Mouse (Mus musculus) liver, adult 2 months (tissue): ENCODE data around the gene Slc26a1. TPM values are rescaled to one million over a fixed set of nuclear protein-coding genes. Genes with fewer than 3 reads are reported as not detected.

Experiments used
- DNase-seq: peaks from one replicate; pipeline ENCODE4 v3.0.0-alpha.2; 2011; ENCODE audit warnings: low read depth, low spot score; ENCODE audit errors: extremely low read depth
- H3K27ac ChIP-seq: fragments of 200-500 bp; replicated peaks from 2 replicates; pipeline ENCODE4 v1.5.1; 2012; ENCODE audit warnings: low read depth, mild to moderate bottlenecking, control low read depth, inconsistent platforms, low read length; ENCODE audit not compliant: insufficient read depth
- H3K27me3 ChIP-seq: fragments of 200-500 bp; 2 replicates; pipeline ENCODE4 v1.6.1; 2012; ENCODE audit warnings: mild to moderate bottlenecking, moderate library complexity, low read length, inconsistent platforms; ENCODE audit not compliant: control insufficient read depth, insufficient read depth
- H3K36me3 ChIP-seq: fragments of 200-500 bp; 2 replicates; pipeline ENCODE4 v1.6.1; 2012; ENCODE audit warnings: low read length, inconsistent platforms; ENCODE audit not compliant: control insufficient read depth, insufficient read depth
- H3K4me1 ChIP-seq: fragments of 200-500 bp; 2 replicates; pipeline ENCODE4 v1.6.1; 2011; ENCODE audit warnings: low read length; ENCODE audit not compliant: control insufficient read depth, insufficient read depth
- H3K4me3 ChIP-seq: fragments of 200-500 bp; 2 replicates; pipeline ENCODE4 v1.5.1; 2011; ENCODE audit warnings: low read depth, mild to moderate bottlenecking, control low read depth, low read length, moderate library complexity; ENCODE audit not compliant: insufficient read depth
- H3K79me2 ChIP-seq: fragments of 200-500 bp; 2 replicates; pipeline ENCODE4 v1.6.1; 2012; ENCODE audit warnings: inconsistent platforms, mild to moderate bottlenecking, low read length, moderate library complexity; ENCODE audit not compliant: control insufficient read depth, insufficient read depth
- H3K9ac ChIP-seq: fragments of 200-500 bp; 2 replicates; pipeline ENCODE4 v1.6.1; 2012; ENCODE audit warnings: low read depth, mild to moderate bottlenecking, control low read depth, inconsistent platforms, low read length
- CTCF ChIP-seq: fragments of 200-500 bp; IDR thresholded peaks from 2 replicates; pipeline ENCODE4 v1.5.1; 2011; ENCODE audit warnings: low read depth, low read length, control low read depth
- POLR2A ChIP-seq: fragments of 200-500 bp; IDR thresholded peaks from 2 replicates; pipeline ENCODE4 v1.6.1; 2011; ENCODE audit warnings: low read length, control low read depth; ENCODE audit not compliant: insufficient read depth; ENCODE audit errors: extremely low read depth
- WGBS: fragments of 180-500 bp; shearing (Covaris S2); methylation state at CpG from one replicate; pipeline ENCODE4 v1.1.7; 2018; 5-methylcytosine and 5-hydroxymethylcytosine counted together
- polyA plus RNA-seq: library from polyadenylated mRNA; depleted of rRNA; stranded (reverse); fragments of >200 nt; gene quantifications from 2 replicates; pipeline ENCODE4 v1.2.3, GENCODE M21; 2012
- total RNA-seq: library from RNA; depleted of rRNA; stranded (reverse); fragments of >200 nt; gene quantifications from 2 replicates; pipeline ENCODE4 v1.2.3, GENCODE M21; 2014

Slc26a1 gene
- total and polyA plus RNA-seq, 2 experiments: 121 to 261 TPM

DNA sequence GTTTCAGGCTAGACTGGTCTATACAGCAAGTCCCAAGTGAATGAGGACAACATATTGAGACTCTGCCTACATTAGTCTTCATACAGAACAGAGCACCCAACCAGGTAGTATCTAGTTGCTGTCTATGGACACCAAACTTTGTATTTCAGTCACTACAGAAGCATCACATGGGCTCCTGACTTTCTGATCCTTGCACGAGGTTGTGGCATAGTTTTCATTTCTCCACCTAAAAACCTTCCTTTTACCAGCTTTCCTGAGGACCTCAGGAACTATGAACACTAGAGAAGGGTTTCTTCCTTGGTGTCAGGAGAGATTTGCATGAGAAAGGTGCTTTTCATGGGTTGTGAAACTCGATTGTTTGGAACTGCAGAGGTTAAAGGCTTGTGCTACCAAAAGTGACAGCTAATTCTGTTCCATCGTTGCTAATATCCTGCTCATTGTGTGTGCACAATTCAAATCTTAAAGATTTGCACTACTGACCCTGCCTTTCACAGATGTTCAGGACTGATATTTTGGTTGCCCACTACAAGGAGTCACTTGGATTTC is 6.9 kb downstream of the Slc26a1 start:
- no peak for DNase-seq
- Histone ChIP-seq H3K4me1 (peaks cover 27% of the 10 kb centered on the region), H3K4me3 (peak overlapping the region; percentile 81), H3K79me2 (peaks cover 5% of the 10 kb centered on the region; the same call in 1 of the 2 replicates), H3K27ac (peak overlapping the region; percentile 92), H3K9ac (peak overlapping the region; percentile 93), H3K36me3 (no peaks in the 10 kb centered on the region; the same call in 1 of the 2 replicates), H3K27me3 (no peaks in the 10 kb centered on the region)
- TF ChIP-seq CTCF (no peak), POLR2A (no peak)
- 5% methylated on average over 3 of the region's 3 CpGs for WGBS

DNA sequence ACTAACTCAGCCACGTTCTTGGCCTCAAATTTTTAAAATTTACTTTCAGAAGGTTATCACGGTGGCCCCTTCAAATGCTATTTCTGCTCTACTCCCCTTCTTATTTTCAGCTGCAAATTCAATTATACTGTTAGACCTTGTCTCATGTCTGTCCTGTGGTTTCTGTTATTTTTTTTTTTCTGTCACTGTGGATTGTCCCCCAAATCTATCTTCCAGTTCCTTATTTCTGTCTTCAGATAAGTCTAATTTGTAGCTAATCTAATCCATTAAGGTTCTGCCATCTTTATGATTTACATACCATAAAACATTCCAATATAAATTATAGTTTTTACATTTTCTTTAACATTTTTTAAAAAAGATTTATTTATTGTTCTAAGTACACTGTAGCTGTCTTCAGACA is 8.0 kb downstream of the Slc26a1 start:
- no peaks in the 10 kb centered on the region for H3K27me3 ChIP-seq
- TF ChIP-seq CTCF (no peak), POLR2A (no peak)
- DNase-seq: no peak

GRCm38 (mm10) chr5:108665066-108665465 is 10.3 kb downstream of the Slc26a1 start:
- TF ChIP-seq CTCF (no peak), POLR2A (no peak)
- H3K27me3 ChIP-seq: no peaks in the 10 kb centered on the region
- H3K4me3 ChIP-seq: no peak overlapping the region
- H3K79me2 ChIP-seq: no peaks in the 10 kb centered on the region
- H3K27ac ChIP-seq: no peak overlapping the region
- H3K9ac ChIP-seq: no peak overlapping the region
- 62% methylated on average over 3 of the region's 3 CpGs for WGBS
- no peak for DNase-seq
- no peaks in the 10 kb centered on the region for H3K36me3 ChIP-seq
- peaks cover 12% of the 10 kb centered on the region for H3K4me1 ChIP-seq

More for the DNA sequence above, 8.0 kb downstream of the Slc26a1 start:
- Histone ChIP-seq H3K27ac (no peak overlapping the region), H3K4me1 (peaks cover 19% of the 10 kb centered on the region), H3K9ac (no peak overlapping the region), H3K79me2 (no peaks in the 10 kb centered on the region), H3K36me3 (no peaks in the 10 kb centered on the region; the same call in 1 of the 2 replicates), H3K4me3 (no peak overlapping the region)
- 79% methylated on average over 2 of the region's 2 CpGs for WGBS

DNA sequence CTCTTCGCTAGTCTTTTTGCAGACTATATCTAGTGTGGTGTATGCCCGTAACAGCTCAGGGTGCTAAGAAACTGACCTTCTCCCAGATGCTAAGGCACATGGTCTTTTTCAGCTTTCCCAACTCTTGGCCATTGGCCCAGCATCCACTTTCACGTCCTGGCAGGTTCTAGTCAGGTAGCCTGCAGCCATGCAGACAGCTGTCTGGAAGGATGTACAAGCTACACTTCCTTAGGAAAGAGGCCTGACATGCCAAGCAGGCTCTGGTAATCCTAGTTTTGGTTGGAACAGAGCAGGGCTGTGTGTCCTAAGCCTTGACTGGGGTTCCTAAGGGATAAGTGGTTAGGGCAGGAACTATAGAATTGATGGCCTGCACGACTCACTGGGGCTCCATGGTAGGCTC is 12.6 kb downstream of the Slc26a1 start:
- no peak overlapping the region for H3K9ac ChIP-seq
- WGBS: 76% methylated on average over 4 of the region's 4 CpGs

GRCm38 (mm10) chr5:108660632-108661268 is 14.6 kb downstream of the Slc26a1 start:
- Histone ChIP-seq H3K4me3 (peak overlapping the region; percentile 84), H3K4me1 (peaks cover 18% of the 10 kb centered on the region), H3K27me3 (no peaks in the 10 kb centered on the region), H3K36me3 (peaks cover 2% of the 10 kb centered on the region; the same call in 1 of the 2 replicates), H3K9ac (peak overlapping the region; percentile 85), H3K27ac (peak overlapping the region; percentile 80), H3K79me2 (peaks cover 17% of the 10 kb centered on the region)
- DNase-seq: peak; percentile 71
- WGBS: 21% methylated on average over 36 of the region's 36 CpGs
- TF ChIP-seq POLR2A: peak; percentile 83; the same call in 1 of the 2 replicates
- TF ChIP-seq CTCF: no peak

More for the DNA sequence above, 12.6 kb downstream of the Slc26a1 start:
- Histone ChIP-seq H3K79me2 (peaks cover 17% of the 10 kb centered on the region), H3K4me1 (peaks cover 18% of the 10 kb centered on the region), H3K27me3 (no peaks in the 10 kb centered on the region), H3K4me3 (no peak overlapping the region), H3K36me3 (no peaks in the 10 kb centered on the region), H3K27ac (no peak overlapping the region)
- TF ChIP-seq CTCF: no peak
- no peak for TF ChIP-seq POLR2A
- no peak for DNase-seq
